Mouse (Mus musculus) brain, embryonic 14.5 days (tissue): ENCODE data around the gene Akt2. TPM values are rescaled to one million over a fixed set of nuclear protein-coding genes. Genes with fewer than 3 reads are reported as not detected.

ENCODE experiments used
- DNase-seq: peaks from one replicate; pipeline ENCODE4 v3.0.0-alpha.2; 2011; ENCODE audit warnings: low read depth
- CTCF ChIP-seq: fragments of 200-500 bp; IDR thresholded peaks from 2 replicates; pipeline ENCODE4 v1.5.1; 2012; ENCODE audit warnings: inconsistent platforms, mild to moderate bottlenecking, moderate library complexity, borderline replicate concordance; ENCODE audit not compliant: insufficient read depth, insufficient read length; ENCODE audit errors: extremely low read depth
- POLR2A ChIP-seq: fragments of 200-500 bp; IDR thresholded peaks from 2 replicates; pipeline ENCODE4 v1.6.1; 2012; ENCODE audit warnings: mild to moderate bottlenecking, inconsistent platforms, borderline replicate concordance; ENCODE audit not compliant: poor library complexity, insufficient read depth, insufficient read length, severe bottlenecking; ENCODE audit errors: extremely low read depth
- polyA plus RNA-seq: library from polyadenylated mRNA; depleted of rRNA; stranded (reverse); fragments of >200 nt; gene quantifications from 2 replicates; pipeline ENCODE4 v1.2.3, GENCODE M21; 2012; rRNA removed

Akt2 gene
- polyA plus RNA-seq, 1 experiment, result 74.2 TPM

GRCm38 (mm10) chr7:27675222-27675612 lies 83.9 kb downstream of the Akt2 start:
- no peak for TF ChIP-seq POLR2A
- TF ChIP-seq CTCF, result no peak

GRCm38 (mm10) chr7:27683218-27683617 lies 91.9 kb downstream of the Akt2 start:
- TF ChIP-seq CTCF, result no peak
- no peak for TF ChIP-seq POLR2A
- DNase-seq, result no peak

More at GRCm38 (mm10) chr7:27675222-27675612, 83.9 kb downstream of the Akt2 start:
- DNase-seq, result no peak

- no peak for DNase-seq
- no peak for TF ChIP-seq POLR2A
- TF ChIP-seq CTCF, result no peak
Measured at GRCm38 (mm10) chr7:27685220-27685619, 93.9 kb downstream of the Akt2 start.

GRCm38 (mm10) chr7:27685681-27686080 lies 94.3 kb downstream of the Akt2 start:
- DNase-seq, result peak; percentile 75
- peak; percentile 67; the same call in 1 of the 2 replicates for TF ChIP-seq CTCF
- TF ChIP-seq POLR2A, result no peak

DNA sequence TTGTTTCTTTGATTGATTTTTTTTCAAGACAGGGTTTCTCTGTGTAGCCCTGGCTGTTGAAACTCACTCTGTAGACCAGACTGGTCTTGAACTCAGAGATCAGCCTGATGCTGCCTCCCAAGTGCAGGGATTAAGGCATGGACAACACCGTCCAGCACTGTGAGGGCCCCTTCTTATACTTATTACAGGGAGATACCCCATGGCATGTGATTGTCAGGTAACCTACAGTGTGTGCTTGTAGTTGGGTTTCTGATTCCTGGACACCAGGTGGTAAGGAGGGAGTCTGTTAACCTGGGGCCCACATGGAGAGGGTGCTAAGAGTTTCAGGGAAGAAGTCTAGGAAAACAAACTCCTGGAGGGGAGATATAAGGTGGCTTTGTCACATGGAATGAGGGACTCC lies 95.7 kb downstream of the Akt2 start:
- DNase-seq, result no peak
- TF ChIP-seq CTCF, result no peak
- no peak for TF ChIP-seq POLR2A

DNA sequence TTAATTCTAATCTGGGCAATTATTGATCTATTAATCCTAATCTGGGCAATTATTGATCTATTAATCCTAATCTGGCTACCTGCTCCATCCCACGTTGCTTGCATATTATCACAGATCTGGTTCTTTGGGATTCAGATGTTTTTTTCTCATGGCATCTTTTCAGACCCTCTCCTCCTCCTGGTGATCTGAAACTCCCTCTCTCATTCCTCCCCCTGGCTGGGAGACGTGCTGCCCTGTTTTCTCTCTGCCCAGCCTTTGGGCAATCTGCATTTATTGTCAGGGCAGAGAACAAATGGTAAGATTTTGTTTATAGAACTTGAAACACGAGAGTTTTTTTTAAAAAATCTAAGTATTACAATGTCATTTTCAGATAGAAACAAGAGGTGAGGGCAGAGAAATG lies 96.5 kb downstream of the Akt2 start:
- DNase-seq, result no peak
- no peak for TF ChIP-seq POLR2A
- no peak for TF ChIP-seq CTCF

DNA sequence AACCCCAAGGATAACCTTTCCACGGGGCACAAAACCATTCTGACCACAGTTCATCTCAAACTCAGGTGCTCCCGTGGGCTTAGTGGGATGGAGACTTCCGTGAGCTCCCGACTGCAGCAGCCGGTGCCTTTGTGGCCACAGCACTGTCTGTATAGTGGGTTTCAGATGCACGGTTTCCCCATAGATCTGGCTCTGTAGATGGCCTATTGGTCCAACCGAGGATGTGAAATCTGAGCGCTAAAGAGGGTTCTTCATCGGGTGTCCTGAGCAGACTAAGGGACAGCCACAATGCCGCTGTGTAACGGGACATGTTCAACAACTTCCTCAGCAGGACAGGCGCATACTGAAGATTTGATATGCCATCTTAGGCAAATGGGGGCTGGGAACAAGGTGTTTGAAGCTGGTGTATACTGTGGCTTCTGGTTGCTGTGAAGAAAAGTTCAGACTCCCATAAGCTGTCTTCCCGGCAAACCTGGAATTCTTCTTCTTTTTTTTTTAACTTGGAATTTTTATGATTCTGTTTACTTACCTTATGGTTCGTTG lies 97.0 kb downstream of the Akt2 start:
- peak; percentile 14 for DNase-seq
- TF ChIP-seq POLR2A (no peak), CTCF (no peak)

DNA sequence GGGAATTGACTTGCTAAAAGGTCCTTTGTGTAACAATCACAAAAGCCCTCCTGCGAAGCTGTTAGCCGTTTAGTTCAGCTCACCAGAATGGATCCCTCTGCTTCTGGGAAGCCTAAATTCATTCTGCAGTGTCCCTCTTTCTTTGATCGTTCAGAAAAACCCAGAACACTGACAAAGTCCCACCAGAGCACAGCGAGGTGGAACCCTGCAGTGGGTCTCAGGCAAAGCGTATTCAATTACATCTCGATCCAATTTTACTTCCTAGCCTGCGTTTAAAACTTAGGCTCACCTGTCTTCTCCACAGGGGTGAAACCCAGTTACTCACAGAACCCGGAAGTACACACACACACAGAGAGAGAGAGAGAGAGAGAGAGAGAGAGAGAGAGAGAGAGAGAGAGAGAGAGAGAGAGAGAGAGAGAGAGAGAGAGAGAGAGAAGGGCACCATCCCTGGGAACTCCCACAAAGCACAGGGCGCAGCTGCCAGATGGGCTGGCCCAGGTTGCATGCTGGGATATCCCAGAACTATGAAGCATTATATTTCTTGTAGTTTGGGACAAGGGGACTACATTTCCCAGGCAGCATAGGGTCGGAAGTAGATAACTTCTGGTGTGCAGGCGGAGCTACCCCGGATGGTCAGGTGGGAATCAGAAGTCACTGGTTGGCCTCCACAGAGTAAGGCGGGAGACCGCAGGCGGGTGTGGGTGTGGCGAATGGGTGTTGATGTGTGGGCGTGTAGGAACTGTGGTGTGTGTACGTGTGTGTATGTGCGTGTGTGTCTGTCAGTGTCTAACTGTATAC lies 97.7 kb downstream of the Akt2 start, which contains the start of gene Zfp607b:
Gene Zfp607b, plus strand, starts transcription at position 526 of the 798 bp plus-strand sequence.
- peak; percentile 99 for DNase-seq
- TF ChIP-seq CTCF (no peak), POLR2A (peak; percentile 14; the same call in 1 of the 2 replicates)

Other genes with a start within 250 kb of the Akt2 start
- 142 and 232 TPM in 2 replicates for gene Shkbp1, start 235.5 kb upstream of the Akt2 start, polyA plus RNA-seq
- gene Gm20479, start 234.1 kb upstream of the Akt2 start, polyA plus RNA-seq, result 0.20 TPM in 1 of 2 replicates, not detected in the other
- gene Sptbn4, start 143.9 kb upstream of the Akt2 start, polyA plus RNA-seq, result 21.0 and 30.4 TPM in 2 replicates
- gene Blvrb, start 143.6 kb upstream of the Akt2 start, polyA plus RNA-seq, result 13.9 and 19.1 TPM in 2 replicates
- gene Sertad3, start 117.8 kb upstream of the Akt2 start, polyA plus RNA-seq, result 7.8 and 12.6 TPM in 2 replicates
- 4.7 and 5.7 TPM in 2 replicates for gene Sertad1, start 104.6 kb upstream of the Akt2 start, polyA plus RNA-seq
- 1.8 and 2.4 TPM in 2 replicates for gene Prx, start 92.2 kb upstream of the Akt2 start, polyA plus RNA-seq
- gene Hipk4, start 68.3 kb upstream of the Akt2 start, polyA plus RNA-seq, result 1.5 and 1.8 TPM in 2 replicates
- 192 and 200 TPM in 2 replicates for gene Pld3, start 38.3 kb upstream of the Akt2 start, polyA plus RNA-seq
- 42.8 and 52.7 TPM in 2 replicates for gene 2310022A10Rik, start 38.3 kb upstream of the Akt2 start, polyA plus RNA-seq
- 57.7 and 64.6 TPM in 2 replicates for gene Ttc9b, start 62.4 kb downstream of the Akt2 start, polyA plus RNA-seq
- gene Map3k10, start 83.0 kb downstream of the Akt2 start, polyA plus RNA-seq, result 76.8 and 93.9 TPM in 2 replicates
- 6.6 and 7.3 TPM in 2 replicates for gene Zfp607b, start 97.8 kb downstream of the Akt2 start, polyA plus RNA-seq
- 37.7 and 46.4 TPM in 2 replicates for gene Zfp60, start 139.8 kb downstream of the Akt2 start, polyA plus RNA-seq
- gene Zfp626, start 215.6 kb downstream of the Akt2 start, polyA plus RNA-seq, result 2.9 and 3.7 TPM in 2 replicates
- gene Zfp59, start 247.1 kb downstream of the Akt2 start, polyA plus RNA-seq, result 5.1 and 6.2 TPM in 2 replicates